Mouse (Mus musculus) cerebellum, adult 2 months (tissue): ENCODE results near the gene Zcrb1. TPM values are rescaled to one million over a fixed set of nuclear protein-coding genes. Genes with fewer than 3 reads are reported as not detected.

Experiments used
- DNase-seq, 2 experiments: peaks; one replicate each; pipeline ENCODE4 v3.0.0; 2021
- H3K27ac ChIP-seq: fragments of 200-500 bp; 2 replicates; pipeline ENCODE4 v1.5.1; 2012; ENCODE audit warnings: low read length, control low read depth, inconsistent platforms; ENCODE audit not compliant: insufficient read depth
- H3K27me3 ChIP-seq: fragments of 200-500 bp; 2 replicates; pipeline ENCODE4 v1.6.1; 2012; ENCODE audit warnings: inconsistent platforms, mild to moderate bottlenecking, low read length, moderate library complexity; ENCODE audit not compliant: control insufficient read depth, insufficient read depth
- H3K4me1 ChIP-seq: fragments of 200-500 bp; 2 replicates; pipeline ENCODE4 v1.6.1; 2011; ENCODE audit warnings: low read length; ENCODE audit not compliant: control insufficient read depth, insufficient read depth
- H3K4me3 ChIP-seq: fragments of 200-500 bp; replicated peaks from 2 replicates; pipeline ENCODE3; 2011; ENCODE audit warnings: mild to moderate bottlenecking, low read depth, low read length, control low read depth; ENCODE audit not compliant: insufficient read depth
- CTCF ChIP-seq: fragments of 200-500 bp; IDR thresholded peaks from 2 replicates; pipeline ENCODE4 v1.5.1; 2011; ENCODE audit warnings: low read depth, mild to moderate bottlenecking, control low read depth, low read length, moderate library complexity, borderline replicate concordance; ENCODE audit not compliant: insufficient read depth
- POLR2A ChIP-seq: fragments of 200-500 bp; IDR thresholded peaks from 2 replicates; pipeline ENCODE4 v1.6.1; 2011; ENCODE audit warnings: low read length, control low read depth, borderline replicate concordance; ENCODE audit not compliant: insufficient read depth
- WGBS: fragments of 180-500 bp; shearing (Covaris S2); methylation state at CpG from one replicate; pipeline ENCODE4 v1.1.7; 2018; 5-methylcytosine and 5-hydroxymethylcytosine counted together
- polyA plus RNA-seq: library from polyadenylated mRNA; depleted of rRNA; stranded (reverse); fragments of >200 nt; gene quantifications from 2 replicates; pipeline ENCODE4 v1.2.3, GENCODE M21; 2012

Gene Zcrb1
- polyA plus RNA-seq, 1 experiment: 157 TPM

DNA sequence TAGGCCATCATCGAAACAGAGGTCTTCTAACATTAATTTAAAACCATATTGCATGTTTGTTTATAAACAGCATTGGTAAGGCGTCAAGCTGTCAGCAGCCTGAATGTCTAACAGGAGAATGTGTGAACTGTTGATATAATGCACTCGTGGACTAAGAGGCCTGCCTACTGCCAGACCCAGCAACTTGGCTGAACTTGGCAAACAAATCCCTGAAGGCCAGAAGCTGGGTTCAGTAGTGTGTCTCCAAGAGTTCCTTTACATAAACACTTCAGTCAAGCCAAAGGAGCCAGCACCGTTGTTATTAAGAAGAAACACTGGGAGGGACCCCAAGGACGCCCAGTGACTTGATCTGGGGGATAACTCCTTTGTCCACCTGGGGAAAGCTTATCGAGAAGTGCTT lies 18.2 kb upstream of the Zcrb1 start:
- Histone ChIP-seq H3K4me1 (no peaks in the 10 kb centered on the region), H3K27ac (no peak overlapping the region), H3K27me3 (no peaks in the 10 kb centered on the region), H3K4me3 (no peak overlapping the region)
- no peak for DNase-seq
- no peak for TF ChIP-seq POLR2A
- WGBS: 84% methylated on average over 6 of the region's 6 CpGs

DNA sequence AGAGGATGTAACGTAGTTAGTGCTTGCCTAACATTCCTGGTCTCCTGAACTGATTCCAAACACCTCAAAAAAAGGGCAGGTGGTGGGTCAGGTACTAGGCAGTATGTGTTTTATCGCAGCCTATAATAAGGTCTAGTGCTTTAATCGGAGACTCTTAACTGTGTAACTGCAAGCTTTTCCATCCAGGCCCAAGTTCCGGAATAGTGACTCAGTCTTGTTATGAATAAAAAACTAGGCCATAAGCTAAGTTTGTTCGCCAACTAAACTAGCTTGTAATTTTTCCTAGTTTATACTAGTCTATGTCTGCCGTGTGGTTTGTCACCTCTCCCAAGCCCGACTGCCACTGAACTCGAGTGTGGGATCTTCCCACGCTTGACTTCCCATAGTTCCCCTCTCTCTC lies 16.3 kb upstream of the Zcrb1 start:
- Histone ChIP-seq H3K27me3 (no peaks in the 10 kb centered on the region), H3K4me1 (no peaks in the 10 kb centered on the region), H3K4me3 (no peak overlapping the region), H3K27ac (no peak overlapping the region)
- 85% methylated on average over 9 of the region's 9 CpGs for WGBS
- TF ChIP-seq POLR2A (no peak), CTCF (no peak)
- DNase-seq: no peak

DNA sequence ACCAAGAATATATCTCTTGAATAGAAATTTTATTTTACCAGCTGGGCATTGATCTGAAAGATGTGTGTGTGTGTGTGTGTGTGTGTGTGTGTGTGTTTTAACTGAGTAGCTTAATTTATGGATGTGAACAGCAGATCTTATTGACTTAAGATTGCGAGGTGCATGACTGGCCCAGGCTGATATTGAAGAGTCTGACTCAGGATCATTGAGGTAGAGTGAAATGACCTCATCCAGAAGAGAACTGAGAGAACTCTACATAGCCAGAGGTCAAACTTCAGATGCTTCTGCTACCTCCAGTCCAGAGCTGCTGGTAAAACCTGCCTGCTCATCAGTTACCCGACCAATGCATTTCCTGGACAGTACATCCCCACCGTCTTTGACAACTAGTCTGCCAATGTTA lies 14.3 kb upstream of the Zcrb1 start:
- no peak for TF ChIP-seq CTCF
- no peak for TF ChIP-seq POLR2A
- DNase-seq: no peak
- Histone ChIP-seq H3K27me3 (no peaks in the 10 kb centered on the region), H3K4me3 (no peak overlapping the region), H3K4me1 (no peaks in the 10 kb centered on the region), H3K27ac (no peak overlapping the region)
- WGBS: 92% methylated on average over 3 of the region's 3 CpGs

DNA sequence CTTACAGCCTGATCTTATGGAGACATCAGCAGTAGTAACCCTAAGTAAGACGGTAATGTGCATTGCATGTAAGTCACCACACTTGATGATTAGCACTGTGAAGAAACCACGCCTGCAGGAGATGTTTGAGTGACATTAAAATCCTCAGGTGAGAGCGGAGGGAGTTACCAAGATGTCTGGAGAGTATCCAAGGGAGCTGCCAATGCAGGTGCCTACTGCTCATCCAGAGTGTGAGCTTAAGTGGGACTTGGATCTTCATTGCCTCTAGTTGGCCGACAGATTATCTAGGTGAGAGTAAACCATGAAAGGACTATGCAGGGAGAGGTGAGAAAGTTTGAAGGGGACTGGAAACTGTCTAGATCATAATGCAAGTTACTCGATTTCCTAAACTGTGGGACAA lies 8.4 kb upstream of the Zcrb1 start:
- Histone ChIP-seq H3K4me3 (no peak overlapping the region), H3K27ac (no peak overlapping the region), H3K4me1 (no peaks in the 10 kb centered on the region), H3K27me3 (no peaks in the 10 kb centered on the region)
- no peak for TF ChIP-seq POLR2A
- TF ChIP-seq CTCF: no peak
- DNase-seq: no peak
- WGBS: 92% methylated on average over 5 of the region's 5 CpGs

- TF ChIP-seq POLR2A (no peak), CTCF (no peak)
- no peak for DNase-seq
- 95% methylated on average over 7 of the region's 7 CpGs for WGBS
- Histone ChIP-seq H3K27me3 (no peaks in the 10 kb centered on the region), H3K4me1 (no peaks in the 10 kb centered on the region), H3K27ac (no peak overlapping the region), H3K4me3 (no peak overlapping the region)
These were observed 7.4 kb upstream of the Zcrb1 start for GRCm38 (mm10) chr15:93405446-93405986.

DNA sequence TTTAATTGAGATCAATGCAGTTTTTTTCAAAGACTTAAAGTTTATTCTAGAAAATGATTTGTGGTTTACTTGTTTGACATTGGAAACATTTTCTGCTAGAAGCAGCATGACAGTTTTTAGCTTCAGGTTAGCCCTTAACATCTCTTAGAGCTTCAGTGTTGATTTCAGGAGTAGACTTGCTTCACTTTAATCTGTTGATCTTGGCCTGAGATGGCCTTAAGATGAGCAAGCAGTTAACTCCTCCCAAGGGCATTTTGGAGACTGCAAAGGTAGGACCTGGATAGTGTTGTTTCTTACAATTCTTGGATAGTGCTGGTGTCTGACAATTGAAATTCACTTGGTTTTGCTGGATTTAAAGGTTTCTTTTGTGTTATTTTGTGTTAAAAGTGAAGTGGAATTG lies 6.7 kb upstream of the Zcrb1 start:
- Histone ChIP-seq H3K27me3 (no peaks in the 10 kb centered on the region), H3K4me3 (no peak overlapping the region), H3K4me1 (no peaks in the 10 kb centered on the region), H3K27ac (no peak overlapping the region)
- TF ChIP-seq POLR2A (no peak), CTCF (no peak)
- no peak for DNase-seq

DNA sequence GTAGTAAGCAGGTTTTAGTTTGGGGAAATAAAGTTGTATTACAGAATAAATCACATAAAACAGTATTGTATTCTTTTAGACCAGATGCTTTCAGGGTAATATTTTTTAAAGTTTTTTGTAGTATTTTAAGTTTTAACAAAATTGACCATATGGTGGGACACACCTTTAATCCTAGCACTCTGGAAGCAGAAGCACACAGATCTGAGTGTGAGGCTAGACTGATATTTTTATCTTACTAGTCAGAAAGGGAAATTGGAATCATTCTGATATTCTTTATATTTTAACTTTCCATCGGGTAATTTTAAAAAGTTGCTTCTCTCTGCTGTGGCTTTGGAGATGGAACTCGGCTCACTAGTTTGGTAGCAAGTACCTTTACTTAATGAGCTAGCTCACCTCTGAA lies 4.6 kb upstream of the Zcrb1 start:
- 98% methylated on average over 2 of the region's 2 CpGs for WGBS
- Histone ChIP-seq H3K27ac (no peak overlapping the region), H3K4me1 (0 out of 2 replicates have a peak, but pooled peaks cover 4% of the 10 kb centered on the region), H3K4me3 (no peak overlapping the region), H3K27me3 (no peaks in the 10 kb centered on the region)
- no peak for DNase-seq
- TF ChIP-seq CTCF (no peak), POLR2A (no peak)

GRCm38 (mm10) chr15:93401446-93401845 lies 3.3 kb upstream of the Zcrb1 start:
- TF ChIP-seq CTCF (no peak), POLR2A (no peak)
- WGBS: 77% methylated on average over 4 of the region's 4 CpGs
- no peak overlapping the region for H3K4me3 ChIP-seq
- H3K27me3 ChIP-seq: no peaks in the 10 kb centered on the region
- H3K27ac ChIP-seq: no peak overlapping the region
- DNase-seq: no peak
- 0 out of 2 replicates have a peak, but pooled peaks cover 4% of the 10 kb centered on the region for H3K4me1 ChIP-seq
